ENCODE assay signal across 21 mouse cellular contexts in genomic region chr1:34834904-34835303, GRCm38 (mm10). TPM values are rescaled to one million over a fixed set of nuclear protein-coding genes. Genes with fewer than 3 reads are reported as not detected.
DNase-seq lines count a peak whose midpoint lies in the region; ATAC-seq and TF ChIP-seq lines count a peak whose summit lies in the region.
"Had no signal": no experiment of that assay in that cellular context is flagged by ENCODE, and none has a peak within 500 bp of the region (broad histone marks: within the 10 kb centered on the region; RNA-seq: fewer than 3 reads in every experiment).

No protein-coding gene starts in this region.

- no peak for TF ChIP-seq POLR2A in thymus, adult 2 months (IDR thresholded peaks at IDR 0.05; ENCODE audit: control insufficient read depth, extremely low read depth, insufficient read depth, low read length, poor library complexity)

- no peak overlapping the region for H3K9ac ChIP-seq in neural tube, embryonic 15.5 days (replicated peaks)
- H3K9ac ChIP-seq: forebrain, embryonic 13.5 days; forebrain, postnatal 0 days; heart, embryonic 12.5 days; hindbrain, embryonic 15.5 days had no signal

- H3K4me3 ChIP-seq in thymus, adult 2 months (ENCODE audit: control insufficient read depth, insufficient read depth, low read length) = no peak overlapping the region
- H3K4me3 ChIP-seq in neural tube, embryonic 15.5 days (replicated peaks) = no peak overlapping the region
- H3K4me3 ChIP-seq: embryonic facial prominence, embryonic 10.5 days; forebrain, embryonic 13.5 days; heart, embryonic 12.5 days; hindbrain, embryonic 10.5 days; hindbrain, embryonic 15.5 days had no signal

- no peaks in the 10 kb centered on the region for H3K9me3 ChIP-seq in neural tube, embryonic 15.5 days (replicated peaks)
- H3K9me3 ChIP-seq: embryonic facial prominence, embryonic 10.5 days; forebrain, embryonic 13.5 days; heart, embryonic 12.5 days; hindbrain, embryonic 10.5 days; hindbrain, embryonic 15.5 days had no signal

- no peaks in the 10 kb centered on the region for H3K27me3 ChIP-seq in thymus, adult 2 months (ENCODE audit: control insufficient read depth, insufficient read depth, low read length)
- no peaks in the 10 kb centered on the region for H3K27me3 ChIP-seq in neural tube, embryonic 15.5 days (replicated peaks)
- H3K27me3 ChIP-seq: CH12.LX; forebrain, embryonic 13.5 days; heart, embryonic 12.5 days; hindbrain, embryonic 15.5 days; Patski had no signal

- TF ChIP-seq CTCF in thymus, adult 2 months (IDR thresholded peaks at IDR 0.05; ENCODE audit: borderline replicate concordance, control insufficient read depth, extremely low read depth, insufficient read depth, low read length, poor library complexity) = no peak

- peak; percentile 67 to 77 for DNase-seq in lung, adult 18-20 months
- no peak for DNase-seq in lung, postnatal 4 days
- no peak for DNase-seq in thymus, adult 2 months
- DNase-seq in thymus, postnatal 36 days = no peak
- peak; percentile 42 for DNase-seq in lung, postnatal 14 days
- DNase-seq in layer of hippocampus, adult 8-10 months (ENCODE audit: low spot score in 2 of 2) = no peak
- DNase-seq: adrenal gland, postnatal 14 days; cerebellum, adult 18-20 months; cerebellum, adult 9-11 months; cerebellum, postnatal 36 days; forebrain, postnatal 0 days; gastrocnemius, postnatal 10 days had no signal

- WGBS in thymus, adult 2 months = 57% methylated on average over 2 of the region's 2 CpGs
- 96% methylated on average over 2 of the region's 2 CpGs for WGBS in neural tube, embryonic 15.5 days

- H3K4me2 ChIP-seq in neural tube, embryonic 15.5 days = no peak overlapping the region
- H3K4me2 ChIP-seq: forebrain, embryonic 13.5 days; heart, embryonic 12.5 days; hindbrain, embryonic 15.5 days had no signal

- no peak for ATAC-seq in neural tube, embryonic 15.5 days (ENCODE audit: low FRiP score)
- ATAC-seq: activated CD4-positive, CD25-positive, alpha-beta regulatory T cell, adult 4 months; forebrain, embryonic 13.5 days; forebrain, postnatal 0 days; Patski had no signal

- H3K27ac ChIP-seq in thymus, adult 2 months (ENCODE audit: control insufficient read depth, insufficient read depth, low read length) = peak overlapping the region; percentile 61; the same call in 1 of the 2 replicates
- no peak overlapping the region for H3K27ac ChIP-seq in neural tube, embryonic 15.5 days (replicated peaks)
- H3K27ac ChIP-seq: embryonic facial prominence, embryonic 10.5 days; forebrain, embryonic 13.5 days; hindbrain, embryonic 10.5 days; hindbrain, embryonic 15.5 days had no signal

- H3K36me3 ChIP-seq in thymus, adult 2 months (ENCODE audit: control insufficient read depth, insufficient read depth, low read length) = peaks cover 15% of the 10 kb centered on the region
- H3K36me3 ChIP-seq in neural tube, embryonic 15.5 days = peaks cover 19% of the 10 kb centered on the region

- peaks cover 33% of the 10 kb centered on the region for H3K4me1 ChIP-seq in thymus, adult 2 months (replicated peaks; ENCODE audit: control insufficient read depth, insufficient read depth, low read length)
- peaks cover 70% of the 10 kb centered on the region for H3K4me1 ChIP-seq in neural tube, embryonic 15.5 days

RNA-seq across cellular contexts. Expression of gene Fam168b, which starts 8.0 kb away (rescaled TPM):
- polyA plus RNA-seq in thymus, adult 2 months (2012; rRNA removed) = 917 and 1,025 TPM in 2 replicates
- 107 and 119 TPM in 2 replicates for polyA plus RNA-seq in neural tube, embryonic 15.5 days (2015; fragmentation: Nextera tagmentation; extraction: Ambion mirVana)
- total RNA-seq in layer of hippocampus, adult 8-10 months (2022) = 100 to 1,000 TPM; 182 to 227 (median 212) TPM

RNA-seq across cellular contexts. Expression of gene Plekhb2, which starts 14.9 kb away (rescaled TPM):
- 48.3 and 52.4 TPM in 2 replicates for polyA plus RNA-seq in thymus, adult 2 months (2012; rRNA removed)
- polyA plus RNA-seq in neural tube, embryonic 15.5 days (2015; fragmentation: Nextera tagmentation; extraction: Ambion mirVana) = 81.7 and 84.0 TPM in 2 replicates
- 100 to 1,000 TPM; 202 to 222 (median 211) TPM for total RNA-seq in layer of hippocampus, adult 8-10 months (2022)

Comparison
In these comparisons a context has a peak if more than half of its experiments do, and no peak if none do; other contexts are left out.
1. DNase-seq: peak in lung, adult 18-20 months (2 of 2) and lung, postnatal 14 days (single experiment); none in lung, postnatal 4 days (0 of 2), thymus, adult 2 months (single experiment), thymus, postnatal 36 days (0 of 2) and layer of hippocampus, adult 8-10 months (0 of 2).